Mouse (Mus musculus): ENCODE measurements around the gene Pfn3.

DNA sequence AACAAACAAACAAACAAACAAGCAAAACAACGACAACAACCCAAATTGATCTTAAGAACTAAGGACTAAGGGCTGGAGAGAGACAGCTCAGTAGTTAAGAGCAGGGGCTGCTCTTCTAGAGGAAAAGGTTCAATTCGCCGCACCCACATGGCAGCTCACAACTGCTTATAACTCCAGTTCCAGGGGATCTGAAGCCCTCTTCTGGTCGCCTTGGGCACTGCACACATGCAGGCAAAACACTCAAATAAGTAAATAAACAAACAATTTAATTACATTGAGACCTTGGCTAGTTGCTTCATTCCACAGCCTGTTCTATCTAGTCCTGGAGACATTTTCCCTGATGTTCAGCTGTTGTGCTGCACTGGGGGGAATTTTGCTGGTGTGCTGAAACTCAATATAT is 22.1 kb downstream of the Pfn3 start:
- TF ChIP-seq CTCF (IDR thresholded peaks at IDR 0.05; ENCODE audit: extremely low read depth, insufficient read depth, low read length) = no peak
- TF ChIP-seq POLR2A (IDR thresholded peaks at IDR 0.05; ENCODE audit: extremely low read depth, insufficient read depth, low read length) = no peak
